Mouse (Mus musculus): ENCODE data around the gene Polr3gl. TPM values are rescaled to one million over a fixed set of nuclear protein-coding genes. Genes with fewer than 3 reads are reported as not detected.

Gene Polr3gl
- polyA plus RNA-seq, 1 experiment from 2014 or later: 36.7 TPM

DNA sequence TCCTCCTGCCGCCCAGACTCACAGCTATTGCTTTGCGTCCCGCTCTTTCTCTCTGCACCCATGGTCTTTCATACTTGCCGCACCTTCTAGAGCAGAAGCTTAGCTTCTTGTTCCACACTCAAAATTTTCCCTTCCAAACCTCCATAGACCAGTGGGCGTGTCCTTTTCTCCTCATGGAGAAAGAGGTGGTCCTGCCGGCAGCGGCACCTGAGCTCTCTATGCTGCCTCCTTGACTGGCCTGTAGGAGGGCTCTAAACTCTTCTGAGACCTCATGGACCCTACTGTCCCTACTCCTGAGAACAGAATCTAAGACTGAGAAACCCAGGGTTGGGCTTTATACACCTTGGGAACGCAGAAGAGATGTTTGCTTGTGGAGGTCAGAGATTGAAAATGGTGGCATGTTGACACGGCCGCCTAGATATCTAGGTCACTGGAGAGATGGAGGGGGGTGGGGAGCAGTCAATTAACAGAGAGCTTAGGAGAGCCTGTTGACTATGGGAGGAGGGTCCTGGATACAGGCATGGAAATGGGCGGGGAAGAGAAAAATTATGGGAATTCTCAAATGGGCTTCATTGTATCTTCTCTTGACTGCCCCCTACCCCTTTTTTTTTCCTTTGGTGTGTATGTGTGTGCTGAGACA lies 23.9 kb downstream of the Polr3gl start:
- no peak overlapping the region for H3K9ac ChIP-seq (ENCODE audit: low read depth, low read length)
- ATAC-seq: no peak
- H3K9me3 ChIP-seq (replicated peaks; ENCODE audit: control insufficient read depth, low read length, poor library complexity, severe bottlenecking): no peaks in the 10 kb centered on the region
- H3K4me2 ChIP-seq (ENCODE audit: low read length): no peak overlapping the region
- no peaks in the 10 kb centered on the region for H3K36me3 ChIP-seq (ENCODE audit: control insufficient read depth, insufficient read depth, low read length)
- H3K4me1 ChIP-seq (ENCODE audit: control insufficient read depth, insufficient read depth, low read length): no peaks in the 10 kb centered on the region
- no peaks in the 10 kb centered on the region for H3K27me3 ChIP-seq (ENCODE audit: control insufficient read depth, insufficient read depth, low read depth, low read length)
- H3K4me3 ChIP-seq (ENCODE audit: low read depth, low read length): no peak overlapping the region
- 92% methylated on average over 11 of the region's 11 CpGs for WGBS
- H3K27ac ChIP-seq (ENCODE audit: low read length): no peak overlapping the region

DNA sequence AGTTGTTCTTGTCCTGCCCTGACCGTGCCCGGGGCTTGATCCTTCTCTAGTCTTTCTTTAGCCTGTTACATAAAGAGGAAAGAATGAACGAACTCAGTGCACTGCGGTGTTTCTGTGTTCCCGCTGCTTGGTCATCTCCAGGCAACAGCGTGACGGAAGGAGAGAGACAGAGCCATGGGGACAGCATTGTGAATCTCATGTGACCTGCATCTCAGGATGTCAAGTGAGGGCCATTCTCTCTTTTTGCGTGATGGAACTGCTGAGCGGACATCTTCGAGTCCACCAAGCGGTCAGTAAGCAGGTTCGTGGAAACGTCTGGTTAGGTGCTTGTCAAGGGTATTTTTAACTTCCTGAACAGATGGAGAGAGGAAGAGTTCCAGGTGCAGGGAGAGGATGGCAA lies 24.5 kb downstream of the Polr3gl start:
- 86% methylated on average over 13 of the region's 13 CpGs for WGBS
- Histone ChIP-seq H3K9ac (ENCODE audit: low read depth, low read length) (no peak overlapping the region), H3K4me2 (ENCODE audit: low read length) (no peak overlapping the region), H3K4me3 (ENCODE audit: low read depth, low read length) (no peak overlapping the region), H3K4me1 (ENCODE audit: control insufficient read depth, insufficient read depth, low read length) (no peaks in the 10 kb centered on the region), H3K27me3 (ENCODE audit: control insufficient read depth, insufficient read depth, low read depth, low read length) (no peaks in the 10 kb centered on the region), H3K9me3 (replicated peaks; ENCODE audit: control insufficient read depth, low read length, poor library complexity, severe bottlenecking) (no peaks in the 10 kb centered on the region), H3K36me3 (ENCODE audit: control insufficient read depth, insufficient read depth, low read length) (no peaks in the 10 kb centered on the region), H3K27ac (ENCODE audit: low read length) (no peak overlapping the region)
- no peak for ATAC-seq

DNA sequence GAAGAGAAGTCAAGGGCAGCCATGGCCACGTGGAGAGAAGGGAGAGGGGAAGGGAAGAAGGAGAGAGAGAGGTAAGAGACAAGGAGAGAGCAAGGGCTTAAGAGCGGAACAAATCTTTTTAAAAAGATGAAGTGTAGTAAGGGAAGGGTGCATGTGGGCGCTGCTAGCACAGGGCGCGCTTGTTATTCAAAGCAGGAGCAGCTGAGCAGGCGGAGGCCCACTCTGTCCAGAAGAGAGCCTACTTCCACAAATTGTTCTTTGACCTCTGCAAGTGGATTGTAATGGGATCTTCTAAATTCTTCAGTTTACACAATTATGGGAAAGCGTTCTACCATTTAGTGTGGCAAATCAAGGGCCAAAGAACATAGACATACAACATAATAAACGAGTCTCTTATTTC lies 25.4 kb downstream of the Polr3gl start:
- no peak for ATAC-seq
- H3K27ac ChIP-seq (ENCODE audit: low read length): no peak overlapping the region
- H3K4me2 ChIP-seq (ENCODE audit: low read length): no peak overlapping the region
- no peaks in the 10 kb centered on the region for H3K9me3 ChIP-seq (replicated peaks; ENCODE audit: control insufficient read depth, low read length, poor library complexity, severe bottlenecking)
- no peaks in the 10 kb centered on the region for H3K27me3 ChIP-seq (ENCODE audit: control insufficient read depth, insufficient read depth, low read depth, low read length)
- 64% methylated on average over 8 of the region's 8 CpGs for WGBS
- no peaks in the 10 kb centered on the region for H3K36me3 ChIP-seq (ENCODE audit: control insufficient read depth, insufficient read depth, low read length)
- no peak overlapping the region for H3K4me3 ChIP-seq (ENCODE audit: low read depth, low read length)
- H3K9ac ChIP-seq (ENCODE audit: low read depth, low read length): no peak overlapping the region
- H3K4me1 ChIP-seq (ENCODE audit: control insufficient read depth, insufficient read depth, low read length): no peaks in the 10 kb centered on the region

DNA sequence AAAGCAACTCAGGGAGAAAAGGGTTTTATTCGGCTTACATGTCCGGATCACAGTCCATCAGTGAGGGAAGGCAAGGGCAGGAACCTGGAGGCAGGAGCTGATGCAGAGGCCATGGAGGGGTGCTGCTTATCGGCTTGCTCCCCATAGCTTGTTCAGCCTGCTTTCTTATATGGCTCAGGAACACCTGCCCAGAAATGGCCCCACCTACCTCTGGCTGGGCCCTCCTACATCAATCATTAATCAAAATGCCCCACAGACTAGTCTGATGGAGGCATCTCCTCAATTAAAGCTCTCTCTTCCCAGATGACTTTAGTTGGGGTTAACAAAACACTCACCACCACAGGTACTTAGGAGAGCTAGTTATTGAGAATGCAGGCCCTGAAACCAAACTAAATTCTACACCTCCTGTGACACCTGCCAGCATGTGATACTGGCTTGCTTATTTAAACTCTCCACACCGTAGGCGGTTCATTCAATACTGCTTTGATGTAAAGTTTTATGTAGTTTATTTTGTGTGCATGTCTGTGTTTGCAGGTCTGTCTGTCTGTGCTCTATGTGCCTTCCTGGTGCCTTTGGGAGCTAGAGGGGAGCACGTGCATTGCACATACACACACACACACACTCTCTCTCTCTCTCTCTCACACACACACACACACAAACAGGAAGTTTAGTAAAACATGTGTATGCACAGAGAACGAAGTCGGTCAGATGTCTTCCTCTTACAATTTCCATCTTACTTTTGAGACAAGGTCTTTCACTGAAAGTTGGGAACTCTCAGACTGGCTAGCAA lies 27.1 kb downstream of the Polr3gl start:
- H3K4me2 ChIP-seq (ENCODE audit: low read length): no peak overlapping the region
- H3K9me3 ChIP-seq (replicated peaks; ENCODE audit: control insufficient read depth, low read length, poor library complexity, severe bottlenecking): no peaks in the 10 kb centered on the region
- no peak overlapping the region for H3K4me3 ChIP-seq (ENCODE audit: low read depth, low read length)
- no peak for ATAC-seq
- H3K27me3 ChIP-seq (ENCODE audit: control insufficient read depth, insufficient read depth, low read depth, low read length): no peaks in the 10 kb centered on the region
- H3K27ac ChIP-seq (ENCODE audit: low read length): no peak overlapping the region
- H3K9ac ChIP-seq (ENCODE audit: low read depth, low read length): no peak overlapping the region
- 88% methylated on average over 8 of the region's 8 CpGs for WGBS
- H3K4me1 ChIP-seq (ENCODE audit: control insufficient read depth, insufficient read depth, low read length): no peaks in the 10 kb centered on the region
- H3K36me3 ChIP-seq (ENCODE audit: control insufficient read depth, insufficient read depth, low read length): no peaks in the 10 kb centered on the region

DNA sequence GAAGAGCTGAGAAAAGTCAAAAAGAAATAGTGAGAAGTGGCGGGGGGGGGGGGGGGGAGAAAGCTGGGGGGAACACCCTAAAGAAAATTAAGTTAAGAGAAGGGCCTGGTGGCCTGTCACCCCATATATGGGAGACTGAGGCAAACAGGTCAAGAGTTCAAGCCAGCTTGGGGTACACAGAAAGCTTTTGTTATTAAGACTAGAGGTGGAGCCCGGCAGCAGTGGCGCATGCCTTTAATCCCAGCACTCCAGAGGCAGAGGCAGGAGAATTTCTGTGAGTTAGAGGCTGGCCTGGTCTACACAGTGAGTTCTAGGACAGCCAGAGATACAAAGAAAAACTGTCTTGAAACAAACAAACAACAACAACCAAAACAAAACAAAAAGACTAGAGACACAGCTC lies 28.9 kb downstream of the Polr3gl start:
- ATAC-seq: no peak
- no peak overlapping the region for H3K27ac ChIP-seq (ENCODE audit: low read length)
- H3K4me3 ChIP-seq (ENCODE audit: low read depth, low read length): no peak overlapping the region
- H3K9me3 ChIP-seq (replicated peaks; ENCODE audit: control insufficient read depth, low read length, poor library complexity, severe bottlenecking): no peaks in the 10 kb centered on the region
- no peaks in the 10 kb centered on the region for H3K27me3 ChIP-seq (ENCODE audit: control insufficient read depth, insufficient read depth, low read depth, low read length)
- H3K9ac ChIP-seq (ENCODE audit: low read depth, low read length): no peak overlapping the region
- H3K36me3 ChIP-seq (ENCODE audit: control insufficient read depth, insufficient read depth, low read length): 0 out of 2 replicates have a peak, but pooled peaks cover 3% of the 10 kb centered on the region
- no peak overlapping the region for H3K4me2 ChIP-seq (ENCODE audit: low read length)
- peaks cover 11% of the 10 kb centered on the region for H3K4me1 ChIP-seq (ENCODE audit: control insufficient read depth, insufficient read depth, low read length)
- WGBS: 96% methylated on average over 2 of the region's 3 CpGs

DNA sequence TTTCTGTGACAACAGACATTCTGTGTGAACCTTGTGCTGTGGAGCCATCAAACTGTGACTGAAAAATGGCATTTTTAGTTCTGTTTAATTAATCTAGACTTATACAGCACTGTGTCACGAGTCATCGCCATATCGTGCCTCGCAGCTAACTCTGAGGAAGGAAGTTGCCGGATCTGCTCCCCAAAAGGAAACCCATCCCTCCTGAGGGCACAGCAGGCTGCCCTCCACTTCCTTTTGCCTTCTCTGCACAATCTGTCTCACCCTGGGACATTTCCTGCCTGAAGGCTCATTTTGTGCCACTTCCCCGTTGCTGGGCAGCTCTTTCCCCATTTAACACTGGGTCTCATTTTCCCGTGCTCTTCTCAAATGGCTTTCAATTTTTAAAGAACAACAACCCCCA lies 29.3 kb downstream of the Polr3gl start:
- H3K9ac ChIP-seq (ENCODE audit: low read depth, low read length): no peak overlapping the region
- H3K4me3 ChIP-seq (ENCODE audit: low read depth, low read length): no peak overlapping the region
- H3K9me3 ChIP-seq (replicated peaks; ENCODE audit: control insufficient read depth, low read length, poor library complexity, severe bottlenecking): no peaks in the 10 kb centered on the region
- no peaks in the 10 kb centered on the region for H3K27me3 ChIP-seq (ENCODE audit: control insufficient read depth, insufficient read depth, low read depth, low read length)
- H3K4me2 ChIP-seq (ENCODE audit: low read length): no peak overlapping the region
- no peak overlapping the region for H3K27ac ChIP-seq (ENCODE audit: low read length)
- 0 out of 2 replicates have a peak, but pooled peaks cover 3% of the 10 kb centered on the region for H3K36me3 ChIP-seq (ENCODE audit: control insufficient read depth, insufficient read depth, low read length)
- peaks cover 16% of the 10 kb centered on the region for H3K4me1 ChIP-seq (ENCODE audit: control insufficient read depth, insufficient read depth, low read length)
- WGBS: 81% methylated on average over 7 of the region's 7 CpGs
- ATAC-seq: no peak

DNA sequence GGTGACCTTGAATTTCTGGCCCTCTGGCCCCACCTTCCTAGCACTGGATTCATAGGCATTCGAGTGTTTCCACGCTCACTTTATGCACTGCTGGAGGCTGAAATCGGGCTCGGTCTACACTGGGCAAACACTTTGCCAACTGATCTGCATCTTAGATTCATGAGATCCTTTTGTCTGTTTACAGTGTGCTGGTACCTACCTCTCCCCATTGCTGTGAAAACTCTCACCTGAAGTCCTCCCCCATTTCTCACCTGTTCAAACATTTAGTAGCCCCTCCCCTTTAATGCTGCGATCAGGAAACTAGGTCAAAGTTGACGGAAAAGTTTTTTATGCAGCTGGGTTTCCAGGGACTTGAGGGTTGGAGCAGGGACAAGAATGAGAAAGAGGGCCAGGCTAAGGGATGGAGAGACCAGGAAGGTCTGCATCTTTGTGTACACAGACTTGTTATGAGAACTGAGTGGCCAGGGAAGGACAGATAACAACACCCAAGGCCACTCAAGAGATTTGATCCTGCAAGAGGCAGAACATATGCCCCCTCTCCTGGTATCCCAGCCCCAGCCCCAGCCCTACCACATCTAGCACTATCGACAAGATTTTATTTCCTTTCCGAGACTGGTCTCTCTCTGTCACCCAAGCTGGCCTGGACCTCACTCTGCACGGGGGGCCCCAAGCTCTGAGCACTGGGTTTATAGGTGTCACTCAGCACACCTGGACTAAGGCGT lies 29.9 kb downstream of the Polr3gl start:
- Histone ChIP-seq H3K4me3 (ENCODE audit: low read depth, low read length) (no peak overlapping the region), H3K9ac (ENCODE audit: low read depth, low read length) (no peak overlapping the region), H3K4me1 (ENCODE audit: control insufficient read depth, insufficient read depth, low read length) (peaks cover 22% of the 10 kb centered on the region), H3K4me2 (ENCODE audit: low read length) (no peak overlapping the region), H3K9me3 (replicated peaks; ENCODE audit: control insufficient read depth, low read length, poor library complexity, severe bottlenecking) (no peaks in the 10 kb centered on the region), H3K36me3 (ENCODE audit: control insufficient read depth, insufficient read depth, low read length) (0 out of 2 replicates have a peak, but pooled peaks cover 3% of the 10 kb centered on the region), H3K27ac (ENCODE audit: low read length) (no peak overlapping the region), H3K27me3 (ENCODE audit: control insufficient read depth, insufficient read depth, low read depth, low read length) (no peaks in the 10 kb centered on the region)
- WGBS: 77% methylated on average over 10 of the region's 10 CpGs
- no peak for ATAC-seq

DNA sequence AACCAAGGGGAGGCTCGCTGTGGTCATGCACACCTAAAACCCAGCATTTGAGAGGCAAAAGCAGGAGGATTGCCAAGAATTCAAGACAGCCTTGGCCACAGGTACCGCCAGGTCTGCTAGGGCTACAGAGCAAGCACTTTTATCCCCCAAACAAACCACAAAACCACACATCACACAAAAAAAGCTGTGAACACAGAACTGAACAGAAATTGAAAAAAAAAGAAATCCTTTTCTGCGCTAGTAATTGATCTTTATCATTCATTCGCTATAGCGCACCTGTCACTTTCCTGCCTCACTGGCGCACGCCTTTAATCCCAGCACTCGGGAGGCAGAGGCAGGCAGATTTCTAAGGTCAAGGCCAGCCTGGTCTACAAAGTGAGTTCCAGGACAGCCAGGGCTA lies 30.7 kb downstream of the Polr3gl start:
- H3K4me1 ChIP-seq (ENCODE audit: control insufficient read depth, insufficient read depth, low read length): peaks cover 29% of the 10 kb centered on the region
- 0 out of 2 replicates have a peak, but pooled peaks cover 3% of the 10 kb centered on the region for H3K36me3 ChIP-seq (ENCODE audit: control insufficient read depth, insufficient read depth, low read length)
- no peak overlapping the region for H3K9ac ChIP-seq (ENCODE audit: low read depth, low read length)
- H3K27ac ChIP-seq (ENCODE audit: low read length): no peak overlapping the region
- WGBS: 94% methylated on average over 8 of the region's 8 CpGs
- H3K4me3 ChIP-seq (ENCODE audit: low read depth, low read length): no peak overlapping the region
- H3K27me3 ChIP-seq (ENCODE audit: control insufficient read depth, insufficient read depth, low read depth, low read length): no peaks in the 10 kb centered on the region
- no peak for ATAC-seq
- no peaks in the 10 kb centered on the region for H3K9me3 ChIP-seq (replicated peaks; ENCODE audit: control insufficient read depth, low read length, poor library complexity, severe bottlenecking)
- H3K4me2 ChIP-seq (ENCODE audit: low read length): no peak overlapping the region

Data from midbrain, embryonic 16.5 days (tissue).